Mouse (Mus musculus): ENCODE measurements around the gene Glo1. TPM values are rescaled to one million over a fixed set of nuclear protein-coding genes. Genes with fewer than 3 reads are reported as not detected.
"Not testable (repeated sequence)": the region's sequence is repeated elsewhere in the genome, so short reads cannot be mapped to it uniquely, and the experiment has no call there.

Gene Glo1
- 172 and 190 TPM in 2 replicates for polyA plus RNA-seq (2015; fragmentation: Nextera tagmentation; extraction: Ambion mirVana)

- H3K27ac ChIP-seq (replicated peaks); H3K9ac ChIP-seq (ENCODE audit: low read length); H3K9me3 ChIP-seq (ENCODE audit: control insufficient read depth, low read length); H3K4me3 ChIP-seq (ENCODE audit: low read depth, low read length); H3K27me3 ChIP-seq (ENCODE audit: control insufficient read depth, insufficient read depth, low read length); H3K4me2 ChIP-seq (replicated peaks; ENCODE audit: low read depth); H3K36me3 ChIP-seq (ENCODE audit: control insufficient read depth, insufficient read depth, low read length); DNase-seq (ENCODE audit: low spot score); H3K4me1 ChIP-seq (replicated peaks; ENCODE audit: control insufficient read depth, insufficient read depth): not testable (repeated sequence)
- WGBS: no CpG with 5 or more reads among the region's 20 CpGs
- peak; percentile 21; the same call in 1 of the 2 replicates for ATAC-seq (ENCODE audit: low FRiP score, low TSS enrichment)
Measured at GRCm38 (mm10) chr17:30626719-30627118, at the start of gene Glo1. TSS of gene Glo1 (minus strand) at chr17:30626871.

GRCm38 (mm10) chr17:30675021-30675740 is 48.5 kb upstream of the Glo1 start:
- Histone ChIP-seq H3K9ac (ENCODE audit: low read length) (no peak overlapping the region), H3K4me3 (ENCODE audit: low read depth, low read length) (no peak overlapping the region), H3K27ac (replicated peaks) (no peak overlapping the region), H3K27me3 (ENCODE audit: control insufficient read depth, insufficient read depth, low read length) (no peaks in the 10 kb centered on the region), H3K4me1 (replicated peaks; ENCODE audit: control insufficient read depth, insufficient read depth) (no peaks in the 10 kb centered on the region), H3K4me2 (replicated peaks; ENCODE audit: low read depth) (no peak overlapping the region), H3K36me3 (ENCODE audit: control insufficient read depth, insufficient read depth, low read length) (no peaks in the 10 kb centered on the region), H3K9me3 (ENCODE audit: control insufficient read depth, low read length) (no peaks in the 10 kb centered on the region)
- ATAC-seq (ENCODE audit: low FRiP score, low TSS enrichment) (no peak), DNase-seq (ENCODE audit: low spot score) (no peak)
- 78% methylated on average over 9 of the region's 9 CpGs for WGBS
- TF ChIP-seq CTCF (IDR thresholded peaks at IDR 0.05; ENCODE audit: low read depth): peak; percentile 19; the same call in 1 of the 2 replicates
- no peak for TF ChIP-seq EP300 (optimal IDR thresholded peaks at IDR 0.05)

- Histone ChIP-seq H3K9me3 (ENCODE audit: control insufficient read depth, low read length) (no peaks in the 10 kb centered on the region), H3K27me3 (ENCODE audit: control insufficient read depth, insufficient read depth, low read length) (no peaks in the 10 kb centered on the region), H3K9ac (ENCODE audit: low read length) (no peak overlapping the region), H3K4me1 (replicated peaks; ENCODE audit: control insufficient read depth, insufficient read depth) (no peaks in the 10 kb centered on the region), H3K27ac (replicated peaks) (no peak overlapping the region), H3K4me2 (replicated peaks; ENCODE audit: low read depth) (no peak overlapping the region), H3K4me3 (ENCODE audit: low read depth, low read length) (no peak overlapping the region), H3K36me3 (ENCODE audit: control insufficient read depth, insufficient read depth, low read length) (no peaks in the 10 kb centered on the region)
- ATAC-seq (ENCODE audit: low FRiP score, low TSS enrichment) (no peak), DNase-seq (ENCODE audit: low spot score) (no peak)
- TF ChIP-seq CTCF (IDR thresholded peaks at IDR 0.05; ENCODE audit: low read depth) (no peak), EP300 (optimal IDR thresholded peaks at IDR 0.05) (no peak)
- WGBS: 88% methylated on average over 6 of the region's 6 CpGs
Measured at GRCm38 (mm10) chr17:30673023-30673422, 46.4 kb upstream of the Glo1 start.

- no peak overlapping the region for H3K4me3 ChIP-seq (ENCODE audit: low read depth, low read length)
- WGBS: 72% methylated on average over 4 of the region's 4 CpGs
Measured at GRCm38 (mm10) chr17:30672556-30672955, 45.9 kb upstream of the Glo1 start.

GRCm38 (mm10) chr17:30664856-30665255 is 38.2 kb upstream of the Glo1 start:
- Histone ChIP-seq H3K27me3 (ENCODE audit: control insufficient read depth, insufficient read depth, low read length) (no peaks in the 10 kb centered on the region), H3K4me1 (replicated peaks; ENCODE audit: control insufficient read depth, insufficient read depth) (no peaks in the 10 kb centered on the region), H3K4me2 (replicated peaks; ENCODE audit: low read depth) (no peak overlapping the region), H3K9ac (ENCODE audit: low read length) (no peak overlapping the region), H3K4me3 (ENCODE audit: low read depth, low read length) (no peak overlapping the region), H3K27ac (replicated peaks) (no peak overlapping the region), H3K9me3 (ENCODE audit: control insufficient read depth, low read length) (no peaks in the 10 kb centered on the region), H3K36me3 (ENCODE audit: control insufficient read depth, insufficient read depth, low read length) (no peaks in the 10 kb centered on the region)
- no peak for ATAC-seq (ENCODE audit: low FRiP score, low TSS enrichment)
- DNase-seq (ENCODE audit: low spot score): no peak
- 88% methylated on average over 5 of the region's 5 CpGs for WGBS
- TF ChIP-seq EP300 (optimal IDR thresholded peaks at IDR 0.05) (no peak), CTCF (IDR thresholded peaks at IDR 0.05; ENCODE audit: low read depth) (no peak)

More at GRCm38 (mm10) chr17:30672556-30672955, 45.9 kb upstream of the Glo1 start:
- no peak overlapping the region for H3K27ac ChIP-seq (replicated peaks)
- no peak for ATAC-seq (ENCODE audit: low FRiP score, low TSS enrichment)
- H3K4me2 ChIP-seq (replicated peaks; ENCODE audit: low read depth): no peak overlapping the region
- H3K4me1 ChIP-seq (replicated peaks; ENCODE audit: control insufficient read depth, insufficient read depth): no peaks in the 10 kb centered on the region
- H3K36me3 ChIP-seq (ENCODE audit: control insufficient read depth, insufficient read depth, low read length): no peaks in the 10 kb centered on the region
- no peaks in the 10 kb centered on the region for H3K27me3 ChIP-seq (ENCODE audit: control insufficient read depth, insufficient read depth, low read length)
- TF ChIP-seq EP300 (optimal IDR thresholded peaks at IDR 0.05) (no peak), CTCF (IDR thresholded peaks at IDR 0.05; ENCODE audit: low read depth) (no peak)
- no peaks in the 10 kb centered on the region for H3K9me3 ChIP-seq (ENCODE audit: control insufficient read depth, low read length)
- no peak for DNase-seq (ENCODE audit: low spot score)
- no peak overlapping the region for H3K9ac ChIP-seq (ENCODE audit: low read length)

- WGBS: 87% methylated on average over 8 of the region's 8 CpGs
- DNase-seq (ENCODE audit: low spot score): no peak
- no peak overlapping the region for H3K27ac ChIP-seq (replicated peaks)
- H3K36me3 ChIP-seq (ENCODE audit: control insufficient read depth, insufficient read depth, low read length): no peaks in the 10 kb centered on the region
- H3K9me3 ChIP-seq (ENCODE audit: control insufficient read depth, low read length): no peaks in the 10 kb centered on the region
- H3K9ac ChIP-seq (ENCODE audit: low read length): no peak overlapping the region
- ATAC-seq (ENCODE audit: low FRiP score, low TSS enrichment): no peak
- no peaks in the 10 kb centered on the region for H3K27me3 ChIP-seq (ENCODE audit: control insufficient read depth, insufficient read depth, low read length)
- H3K4me3 ChIP-seq (ENCODE audit: low read depth, low read length): no peak overlapping the region
- TF ChIP-seq EP300 (optimal IDR thresholded peaks at IDR 0.05): no peak
- no peak for TF ChIP-seq CTCF (IDR thresholded peaks at IDR 0.05; ENCODE audit: low read depth)
- H3K4me2 ChIP-seq (replicated peaks; ENCODE audit: low read depth): no peak overlapping the region
- no peaks in the 10 kb centered on the region for H3K4me1 ChIP-seq (replicated peaks; ENCODE audit: control insufficient read depth, insufficient read depth)
Measured at GRCm38 (mm10) chr17:30663170-30663569, 36.5 kb upstream of the Glo1 start.
